Mouse (Mus musculus) liver, embryonic 15.5 days (tissue): ENCODE results near the gene Ndufa5. TPM values are rescaled to one million over a fixed set of nuclear protein-coding genes. Genes with fewer than 3 reads are reported as not detected.

Experiments
- ATAC-seq: fragments of 200-750 bp; cut with Nextera tagmentation; 2 replicates; pipeline ENCODE4 v1.8.0; 2017; ENCODE audit warnings: moderate number of reproducible peaks, mild to moderate bottlenecking, moderate library complexity; ENCODE audit not compliant: insufficient read depth
- H3K27ac ChIP-seq: fragments of 300-500 bp; sonication (generic); replicated peaks from 2 replicates; pipeline ENCODE4 v1.5.1; 2015; ENCODE audit warnings: mild to moderate bottlenecking, inconsistent platforms
- H3K27me3 ChIP-seq: fragments of 300-500 bp; sonication (generic); 2 replicates; pipeline ENCODE4 v1.6.1; 2015; ENCODE audit warnings: mild to moderate bottlenecking, inconsistent platforms
- H3K36me3 ChIP-seq: fragments of 300-500 bp; sonication (generic); replicated peaks from 2 replicates; pipeline ENCODE4 v1.6.1; 2015; ENCODE audit warnings: moderate library complexity, mild to moderate bottlenecking, inconsistent platforms
- H3K4me1 ChIP-seq: fragments of 300-500 bp; sonication (generic); replicated peaks from 2 replicates; pipeline ENCODE4 v1.6.1; 2015; ENCODE audit warnings: inconsistent platforms
- H3K4me2 ChIP-seq: fragments of 300-500 bp; sonication (generic); 2 replicates; pipeline ENCODE4 v1.6.1; 2015; ENCODE audit warnings: moderate library complexity, mild to moderate bottlenecking, inconsistent platforms
- H3K4me3 ChIP-seq: fragments of 300-500 bp; sonication (generic); replicated peaks from 2 replicates; pipeline ENCODE4 v1.5.1; 2015; ENCODE audit warnings: mild to moderate bottlenecking, inconsistent platforms
- H3K9ac ChIP-seq: fragments of 300-500 bp; sonication (generic); 2 replicates; pipeline ENCODE4 v1.6.1; 2015; ENCODE audit warnings: moderate library complexity, mild to moderate bottlenecking, inconsistent platforms
- H3K9me3 ChIP-seq: fragments of 300-500 bp; sonication (generic); replicated peaks from 2 replicates; pipeline ENCODE4 v1.6.1; 2016; ENCODE audit warnings: inconsistent platforms
- WGBS: fragments of 180-500 bp; shearing (Covaris S2); methylation state at CpG from one replicate; pipeline ENCODE4 v1.1.7; 2015; ENCODE audit warnings: mixed read lengths; ENCODE audit not compliant: insufficient replicate concordance; 5-methylcytosine and 5-hydroxymethylcytosine counted together
- polyA plus RNA-seq: library from polyadenylated mRNA; unstranded; fragments of >200 nt; fragmentation: Nextera tagmentation; extraction: Ambion mirVana; gene quantifications from 2 replicates; pipeline ENCODE4 v1.2.1, GENCODE M21; 2015

The Ndufa5 gene
- polyA plus RNA-seq, 1 experiment from 2014 or later = 181 TPM

GRCm38 (mm10) chr6:24516197-24516596 lies 11.6 kb downstream of the Ndufa5 start:
- Histone ChIP-seq H3K4me2 (no peak overlapping the region), H3K9me3 (no peaks in the 10 kb centered on the region), H3K27me3 (no peaks in the 10 kb centered on the region), H3K4me1 (no peaks in the 10 kb centered on the region), H3K4me3 (no peak overlapping the region), H3K9ac (no peak overlapping the region), H3K27ac (no peak overlapping the region), H3K36me3 (peaks cover 23% of the 10 kb centered on the region)
- WGBS = 34% methylated on average over 2 of the region's 2 CpGs
- ATAC-seq = no peak

- Histone ChIP-seq H3K4me2 (no peak within 1 kb of the TSS), H3K36me3 (peaks cover 16% of the 10 kb centered on the region)
These were observed 13.1 kb downstream of the Ndufa5 start, which contains the start of gene Iqub for GRCm38 (mm10) chr6:24514552-24515284. TSS of gene Iqub (minus strand) at chr6:24515067.

GRCm38 (mm10) chr6:24504141-24504540 lies 23.7 kb downstream of the Ndufa5 start:
- H3K9ac ChIP-seq = no peak overlapping the region
- no peaks in the 10 kb centered on the region for H3K27me3 ChIP-seq
- 41% methylated on average over 2 of the region's 2 CpGs for WGBS
- no peak for ATAC-seq
- H3K4me1 ChIP-seq = no peaks in the 10 kb centered on the region
- H3K36me3 ChIP-seq = no peaks in the 10 kb centered on the region
- H3K4me2 ChIP-seq = no peak overlapping the region
- H3K9me3 ChIP-seq = no peaks in the 10 kb centered on the region
- no peak overlapping the region for H3K4me3 ChIP-seq
- no peak overlapping the region for H3K27ac ChIP-seq

More at GRCm38 (mm10) chr6:24514552-24515284, 13.1 kb downstream of the Ndufa5 start, which contains the start of gene Iqub:
- WGBS = 20% methylated on average over 13 of the region's 13 CpGs
- no peak within 1 kb of the TSS for H3K27ac ChIP-seq
- H3K9me3 ChIP-seq = no peaks in the 10 kb centered on the region
- no peaks in the 10 kb centered on the region for H3K4me1 ChIP-seq
- H3K4me3 ChIP-seq = no peak within 1 kb of the TSS
- no peak for ATAC-seq
- no peak within 1 kb of the TSS for H3K9ac ChIP-seq
- H3K27me3 ChIP-seq = no peaks in the 10 kb centered on the region

GRCm38 (mm10) chr6:24490341-24490740 lies 37.5 kb downstream of the Ndufa5 start:
- H3K27ac ChIP-seq = no peak overlapping the region
- WGBS = 0% methylated on average over 1 of the region's 1 CpGs
- H3K4me2 ChIP-seq = no peak overlapping the region
- H3K27me3 ChIP-seq = no peaks in the 10 kb centered on the region
- H3K4me1 ChIP-seq = no peaks in the 10 kb centered on the region
- H3K36me3 ChIP-seq = no peaks in the 10 kb centered on the region
- ATAC-seq = no peak
- H3K9me3 ChIP-seq = no peaks in the 10 kb centered on the region
- H3K9ac ChIP-seq = no peak overlapping the region
- no peak overlapping the region for H3K4me3 ChIP-seq

GRCm38 (mm10) chr6:24486530-24486929 lies 41.3 kb downstream of the Ndufa5 start:
- no peak overlapping the region for H3K27ac ChIP-seq
- H3K36me3 ChIP-seq = no peaks in the 10 kb centered on the region
- H3K9me3 ChIP-seq = no peaks in the 10 kb centered on the region
- no peak overlapping the region for H3K4me3 ChIP-seq
- ATAC-seq = no peak
- WGBS = 50% methylated on average over 5 of the region's 5 CpGs
- no peak overlapping the region for H3K9ac ChIP-seq
- H3K4me1 ChIP-seq = no peaks in the 10 kb centered on the region
- H3K27me3 ChIP-seq = no peaks in the 10 kb centered on the region
- no peak overlapping the region for H3K4me2 ChIP-seq

GRCm38 (mm10) chr6:24470571-24471132 lies 57.2 kb downstream of the Ndufa5 start:
- Histone ChIP-seq H3K9me3 (no peaks in the 10 kb centered on the region), H3K4me2 (no peak overlapping the region), H3K9ac (no peak overlapping the region), H3K4me1 (no peaks in the 10 kb centered on the region), H3K36me3 (no peaks in the 10 kb centered on the region), H3K27ac (no peak overlapping the region), H3K4me3 (no peak overlapping the region), H3K27me3 (no peaks in the 10 kb centered on the region)
- ATAC-seq = no peak
- WGBS = 66% methylated on average over 1 of the region's 1 CpGs

- WGBS = 72% methylated on average over 2 of the region's 2 CpGs
- H3K9ac ChIP-seq = no peak overlapping the region
- no peaks in the 10 kb centered on the region for H3K27me3 ChIP-seq
- no peak overlapping the region for H3K4me2 ChIP-seq
- no peak for ATAC-seq
- H3K4me3 ChIP-seq = no peak overlapping the region
- H3K4me1 ChIP-seq = no peaks in the 10 kb centered on the region
- no peaks in the 10 kb centered on the region for H3K36me3 ChIP-seq
- no peak overlapping the region for H3K27ac ChIP-seq
- no peaks in the 10 kb centered on the region for H3K9me3 ChIP-seq
These were observed 57.7 kb downstream of the Ndufa5 start for GRCm38 (mm10) chr6:24470135-24470534.

Other genes starting within 250 kb of the Ndufa5 start
- gene Iqub, start 12.9 kb downstream of the Ndufa5 start, polyA plus RNA-seq = not detected in 2 replicates
- gene Asb15, start 131 bp upstream of the Ndufa5 start, polyA plus RNA-seq = 0.02 TPM in 1 of 2 replicates, not detected in the other
- gene Lmod2, start 69.7 kb upstream of the Ndufa5 start, polyA plus RNA-seq = 0.15 and 0.35 TPM in 2 replicates
- gene Wasl, start 137.0 kb upstream of the Ndufa5 start, polyA plus RNA-seq = 22.8 and 25.0 TPM in 2 replicates
- gene Hyal6, start 205.2 kb upstream of the Ndufa5 start, polyA plus RNA-seq = not detected in 2 replicates
- gene Hyal4, start 220.3 kb upstream of the Ndufa5 start, polyA plus RNA-seq = 0.03 TPM in 2 replicates